Mouse (Mus musculus) G1E-ER4 (cell line): ENCODE measurements around the gene Ermap. TPM values are rescaled to one million over a fixed set of nuclear protein-coding genes. Genes with fewer than 3 reads are reported as not detected.

Source experiments
- GATA1 ChIP-seq: IDR thresholded peaks from one replicate; pipeline ENCODE4 v1.8.0; 2012; ENCODE audit warnings: low read length, inconsistent platforms
- polyA plus RNA-seq: library from polyadenylated mRNA; stranded (reverse); fragments of >175 nt; gene quantifications from 2 replicates; pipeline ENCODE4 v1.2.3, GENCODE M21; 2012

Ermap gene
- 88.5 and 109 TPM in 2 replicates for polyA plus RNA-seq

GRCm38 (mm10) chr4:119189864-119190263 is at the start of gene Ermap:
Gene Ermap, minus strand, starts transcription at chr4:119190011.
- no peak for TF ChIP-seq GATA1

- no peak for TF ChIP-seq GATA1
Measured at GRCm38 (mm10) chr4:119239181-119239682, 49.4 kb upstream of the Ermap start.

DNA sequence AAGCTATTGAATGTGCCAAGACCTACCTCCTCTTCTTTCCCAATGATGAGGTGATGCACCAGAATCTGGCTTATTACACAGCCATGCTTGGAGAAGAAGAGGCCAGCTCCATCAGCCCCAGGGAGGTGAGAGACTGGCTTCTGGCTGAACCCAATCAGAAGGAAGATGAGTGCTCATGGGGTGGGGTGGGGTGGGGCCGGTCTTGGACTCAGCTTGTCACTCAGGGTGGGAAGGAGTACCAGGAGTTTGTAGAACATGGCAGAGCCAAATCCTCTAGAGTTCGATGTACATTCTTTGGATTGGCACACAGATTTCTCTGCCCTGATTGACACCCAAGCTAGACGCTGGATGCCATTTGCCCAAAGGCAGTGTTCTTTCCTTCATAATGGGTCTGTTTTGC is 48.9 kb upstream of the Ermap start:
- no peak for TF ChIP-seq GATA1

GRCm38 (mm10) chr4:119234348-119234747 is 44.5 kb upstream of the Ermap start:
- no peak for TF ChIP-seq GATA1

- no peak for TF ChIP-seq GATA1
Measured at GRCm38 (mm10) chr4:119233256-119233901, 43.6 kb upstream of the Ermap start.

GRCm38 (mm10) chr4:119232410-119233255 is 42.8 kb upstream of the Ermap start, which contains the start of the genes AU022252 and P3h1:
Gene AU022252, minus strand, starts transcription at chr4:119232712.
Gene P3h1, plus strand, starts transcription at chr4:119232915.
- TF ChIP-seq GATA1 = no peak

DNA sequence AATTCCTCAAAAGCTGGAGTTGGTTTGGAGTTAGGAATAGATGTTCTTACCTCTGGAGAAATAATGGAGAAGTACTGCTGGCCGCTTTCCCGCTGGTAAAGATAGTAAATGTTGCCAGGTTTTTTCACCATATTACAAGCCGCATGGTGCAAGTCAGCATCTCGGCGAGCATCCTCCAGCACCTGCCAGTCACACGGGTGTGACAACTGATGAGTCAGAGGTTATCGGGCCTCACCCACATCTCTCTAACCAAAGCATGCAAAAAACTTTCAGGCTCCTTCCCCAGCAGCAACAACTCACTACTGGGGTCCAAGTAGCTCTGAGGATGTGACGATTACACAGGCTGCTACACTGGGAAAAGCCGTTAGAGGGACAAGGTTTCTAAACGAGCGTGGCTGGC is 36.9 kb upstream of the Ermap start:
- TF ChIP-seq GATA1 = no peak

DNA sequence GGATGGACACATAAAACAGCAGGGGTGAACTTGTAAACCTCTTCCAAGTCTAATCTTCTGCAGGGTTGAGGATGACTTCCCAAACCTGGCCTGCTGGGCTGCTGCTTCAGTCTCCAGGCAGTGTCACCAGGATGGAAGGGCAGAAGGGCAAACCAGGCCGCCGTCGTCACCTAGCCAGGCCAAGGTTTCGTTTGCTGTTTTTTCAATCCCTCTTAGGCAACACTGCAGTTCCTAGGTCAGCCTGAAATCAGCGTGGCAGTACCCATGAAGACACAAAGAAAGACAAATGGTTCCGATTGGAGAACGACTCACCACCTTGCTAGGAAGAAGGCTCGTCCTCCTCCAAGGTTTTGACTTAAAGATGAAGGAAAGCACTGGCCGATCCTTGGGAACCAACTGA is 35.9 kb upstream of the Ermap start:
- no peak for TF ChIP-seq GATA1

DNA sequence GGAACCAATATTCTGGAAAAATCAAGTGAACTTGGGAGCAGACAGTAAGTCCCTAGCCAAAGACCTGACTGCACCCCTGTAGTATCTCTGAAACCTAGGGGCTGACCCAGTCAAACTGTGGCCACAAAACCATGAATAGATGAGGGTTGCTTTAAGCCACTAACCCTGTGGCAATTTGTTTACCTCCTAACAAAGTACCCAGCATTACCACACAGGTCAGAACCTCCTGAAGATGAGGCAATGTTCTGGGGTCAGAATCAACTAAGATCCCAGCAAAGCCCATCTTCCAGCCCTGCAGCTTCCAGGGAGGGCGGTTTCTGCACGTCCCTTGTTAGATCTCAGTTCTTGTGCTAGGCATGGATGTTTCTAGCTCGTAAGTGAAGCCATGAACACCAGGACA is 34.7 kb upstream of the Ermap start:
- TF ChIP-seq GATA1 = no peak

- no peak for TF ChIP-seq GATA1
Measured at GRCm38 (mm10) chr4:119223696-119224095, 33.9 kb upstream of the Ermap start.

- no peak for TF ChIP-seq GATA1
Measured at GRCm38 (mm10) chr4:119218169-119218568, 28.4 kb upstream of the Ermap start, which contains the start of gene Tmem269. Gene Tmem269, minus strand, starts transcription at chr4:119218217.

GRCm38 (mm10) chr4:119216667-119217066 is 26.9 kb upstream of the Ermap start:
- TF ChIP-seq GATA1 = no peak

- TF ChIP-seq GATA1 = no peak
Measured at GRCm38 (mm10) chr4:119204672-119205071, 14.9 kb upstream of the Ermap start.

DNA sequence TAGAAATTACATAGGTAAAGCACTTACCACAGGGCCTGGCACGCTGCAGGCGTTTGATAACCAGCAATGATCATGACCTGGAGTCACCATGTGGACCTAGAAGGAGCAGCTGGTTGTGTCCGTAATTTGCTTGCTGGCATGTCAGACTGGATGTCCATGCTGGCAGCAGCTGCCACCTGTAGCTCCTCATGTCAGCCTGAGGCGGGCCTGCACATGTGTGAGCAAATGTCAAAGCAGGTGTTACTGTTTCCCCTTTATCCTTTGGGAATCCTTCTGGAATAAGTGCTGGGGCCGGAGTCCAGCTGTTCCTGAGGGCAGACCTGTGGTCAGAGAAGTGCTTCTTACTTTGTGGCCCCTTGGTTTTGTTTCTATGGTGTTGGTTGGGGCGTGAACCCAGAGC is 8.3 kb upstream of the Ermap start:
- no peak for TF ChIP-seq GATA1

DNA sequence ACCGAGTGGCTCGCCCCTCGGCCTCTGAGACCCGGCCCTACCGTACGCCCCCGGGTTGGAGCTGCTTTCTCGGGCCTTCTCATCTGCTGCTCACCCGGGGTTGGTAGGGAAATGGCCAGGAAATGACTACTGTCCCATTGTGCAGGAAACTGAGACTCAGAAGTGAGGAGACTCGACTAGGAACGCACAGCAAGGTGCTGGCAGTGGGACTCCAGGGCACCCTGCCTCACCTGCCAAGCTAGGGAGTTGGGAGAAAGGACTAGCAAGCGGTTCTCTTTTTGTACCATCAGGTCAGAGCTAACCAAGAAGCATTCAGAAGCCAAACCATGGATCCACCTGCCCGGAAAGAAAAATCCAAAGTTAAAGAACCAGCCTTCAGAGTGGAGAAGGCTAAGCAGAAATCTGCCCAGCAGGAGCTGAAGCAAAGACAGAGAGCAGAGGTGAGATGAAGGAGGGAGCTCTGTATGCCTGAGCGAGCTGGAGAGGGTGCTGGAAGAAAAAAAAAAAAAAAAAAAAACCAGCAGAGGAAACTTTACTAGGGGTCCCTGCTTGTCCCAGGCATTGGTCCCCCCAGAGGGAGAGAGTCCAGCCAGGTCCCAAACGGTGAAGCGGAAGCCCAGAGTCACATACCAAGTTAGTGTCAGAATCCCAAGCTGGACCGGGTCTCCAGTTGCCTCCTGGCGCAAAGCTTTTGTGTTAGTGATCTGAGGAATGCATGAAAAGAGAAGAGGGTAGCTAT is 5.9 kb upstream of the Ermap start:
- no peak for TF ChIP-seq GATA1
